Mouse (Mus musculus) heart, postnatal 0 days (tissue): ENCODE data around the gene Sptbn4. TPM values are rescaled to one million over a fixed set of nuclear protein-coding genes. Genes with fewer than 3 reads are reported as not detected.

Experiments used
- ATAC-seq: fragments of 200-750 bp; cut with Nextera tagmentation; 2 replicates; pipeline ENCODE4 v1.8.0; 2017; ENCODE audit warnings: low read depth, moderate number of reproducible peaks, moderate library complexity; ENCODE audit not compliant: insufficient read depth
- DNase-seq: peaks from one replicate; pipeline ENCODE4 v3.0.0-alpha.2; 2016; ENCODE audit warnings: low spot score
- H3K27ac ChIP-seq: fragments of 300-500 bp; sonication (generic); 2 replicates; pipeline ENCODE4 v1.5.1; 2014; ENCODE audit warnings: low read depth, mild to moderate bottlenecking
- H3K27me3 ChIP-seq: fragments of 300-500 bp; sonication (generic); 2 replicates; pipeline ENCODE4 v1.6.1; 2014; ENCODE audit warnings: low read length, mixed read lengths; ENCODE audit not compliant: control insufficient read depth, insufficient read depth
- H3K36me3 ChIP-seq: fragments of 300-500 bp; sonication (generic); replicated peaks from 2 replicates; pipeline ENCODE4 v1.6.1; 2014; ENCODE audit warnings: low read length, mixed read lengths; ENCODE audit not compliant: control insufficient read depth, insufficient read depth
- H3K4me1 ChIP-seq: fragments of 300-500 bp; sonication (generic); 2 replicates; pipeline ENCODE4 v1.6.1; 2014; ENCODE audit warnings: antibody characterized with exemption; ENCODE audit not compliant: control insufficient read depth, insufficient read depth
- H3K4me2 ChIP-seq: fragments of 300-500 bp; sonication (generic); 2 replicates; pipeline ENCODE4 v1.6.1; 2014; ENCODE audit warnings: low read depth, mild to moderate bottlenecking, low read length, moderate library complexity
- H3K4me3 ChIP-seq: fragments of 300-500 bp; sonication (generic); 2 replicates; pipeline ENCODE4 v1.5.1; 2014; ENCODE audit warnings: low read depth, low read length
- H3K9ac ChIP-seq: fragments of 300-500 bp; sonication (generic); replicated peaks from 2 replicates; pipeline ENCODE4 v1.6.1; 2014; ENCODE audit warnings: low read depth, low read length, mixed read lengths
- H3K9me3 ChIP-seq: fragments of 300-500 bp; sonication (generic); replicated peaks from 2 replicates; pipeline ENCODE4 v1.6.1; 2016; ENCODE audit warnings: low read length; ENCODE audit not compliant: control insufficient read depth
- CTCF ChIP-seq: IDR thresholded peaks from 2 replicates; pipeline ENCODE4 v1.5.1; 2016; ENCODE audit warnings: antibody characterized with exemption, control low read depth, low read depth
- EP300 ChIP-seq: IDR thresholded peaks from 2 replicates; pipeline ENCODE4 v1.6.1; 2016; ENCODE audit warnings: antibody characterized with exemption, low read depth
- WGBS: fragments of 180-500 bp; shearing (Covaris S2); extraction: QIAGEN DNeasy Blood & Tissue Kit; methylation state at CpG from one replicate; pipeline ENCODE4 v1.1.7; 2014; 5-methylcytosine and 5-hydroxymethylcytosine counted together
- polyA plus RNA-seq: library from polyadenylated mRNA; unstranded; fragments of >200 nt; fragmentation: Nextera tagmentation; extraction: Ambion mirVana; gene quantifications from 2 replicates; pipeline ENCODE4 v1.2.1, GENCODE M21; 2015
- total RNA-seq: library from RNA; depleted of rRNA; stranded (reverse); fragments of >200 nt; gene quantifications from 2 replicates; pipeline ENCODE4 v1.2.3, GENCODE M21; 2014; ENCODE audit warnings: low replicate concordance

Gene Sptbn4
- total and polyA plus RNA-seq, 2 experiments from 2014 or later: 0.05 TPM; not detected in 1

- no peaks in the 10 kb centered on the region for H3K4me1 ChIP-seq
- H3K36me3 ChIP-seq: no peaks in the 10 kb centered on the region
- H3K9ac ChIP-seq: no peak overlapping the region
- H3K4me3 ChIP-seq: no peak overlapping the region
- DNase-seq: no peak
- TF ChIP-seq CTCF (no peak), EP300 (no peak)
- 75% methylated on average over 6 of the region's 6 CpGs for WGBS
- no peak overlapping the region for H3K4me2 ChIP-seq
- H3K9me3 ChIP-seq: no peaks in the 10 kb centered on the region
- no peak overlapping the region for H3K27ac ChIP-seq
- no peak for ATAC-seq
- no peaks in the 10 kb centered on the region for H3K27me3 ChIP-seq
These were observed 13.0 kb upstream of the Sptbn4 start for GRCm38 (mm10) chr7:27460477-27460876.

DNA sequence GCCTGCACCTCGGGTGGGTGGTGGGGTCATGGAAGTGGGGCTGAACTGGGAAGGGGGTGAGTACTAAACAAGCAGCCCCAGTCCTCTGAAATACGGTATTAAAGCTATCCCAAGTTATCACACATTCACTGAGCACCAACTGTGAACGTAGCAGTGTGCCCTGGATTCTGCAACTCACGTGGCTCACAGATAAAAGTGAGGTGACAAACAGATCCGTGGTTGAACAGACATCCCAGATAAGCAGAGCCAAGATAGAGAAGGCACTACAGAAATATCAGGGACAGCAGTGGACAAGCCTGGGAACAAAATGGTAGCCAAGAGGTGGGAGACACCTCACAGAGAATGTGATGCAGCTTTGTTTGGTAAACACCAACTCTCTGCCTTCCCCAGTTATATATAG is 12.2 kb upstream of the Sptbn4 start:
- Histone ChIP-seq H3K4me1 (no peaks in the 10 kb centered on the region), H3K9ac (no peak overlapping the region), H3K4me3 (no peak overlapping the region), H3K27ac (no peak overlapping the region), H3K27me3 (no peaks in the 10 kb centered on the region), H3K36me3 (no peaks in the 10 kb centered on the region), H3K4me2 (no peak overlapping the region), H3K9me3 (no peaks in the 10 kb centered on the region)
- no peak for TF ChIP-seq CTCF
- TF ChIP-seq EP300: no peak
- 46% methylated on average over 5 of the region's 5 CpGs for WGBS
- no peak for ATAC-seq
- DNase-seq: no peak

GRCm38 (mm10) chr7:27458614-27459013 is 11.1 kb upstream of the Sptbn4 start:
- Histone ChIP-seq H3K27ac (no peak overlapping the region), H3K27me3 (no peaks in the 10 kb centered on the region), H3K36me3 (no peaks in the 10 kb centered on the region), H3K4me1 (no peaks in the 10 kb centered on the region), H3K9ac (no peak overlapping the region), H3K4me2 (no peak overlapping the region), H3K9me3 (no peaks in the 10 kb centered on the region), H3K4me3 (no peak overlapping the region)
- 78% methylated on average over 4 of the region's 4 CpGs for WGBS
- ATAC-seq (no peak), DNase-seq (no peak)
- TF ChIP-seq CTCF: no peak

DNA sequence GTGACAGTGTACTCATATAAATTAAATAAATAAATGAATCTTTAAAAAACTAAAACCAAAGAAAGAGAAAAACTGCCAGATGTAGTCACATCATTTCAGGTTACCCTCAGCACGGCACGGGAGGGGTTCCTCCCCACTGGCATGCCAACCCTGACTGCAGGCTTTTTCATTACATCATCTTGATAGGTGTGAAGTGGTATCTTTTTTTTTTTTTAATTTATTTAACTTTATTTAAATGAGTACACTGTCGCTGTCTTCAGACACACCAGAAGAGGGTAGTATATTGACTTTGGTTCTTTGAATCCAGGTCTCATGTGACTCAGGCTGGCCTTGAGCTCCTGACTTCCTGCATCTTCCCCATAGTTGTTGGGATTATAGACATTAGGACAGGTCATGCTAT is 7.8 kb upstream of the Sptbn4 start:
- TF ChIP-seq EP300 (no peak), CTCF (no peak)
- no peak for DNase-seq
- Histone ChIP-seq H3K27me3 (no peaks in the 10 kb centered on the region), H3K4me1 (no peaks in the 10 kb centered on the region), H3K9me3 (no peaks in the 10 kb centered on the region), H3K36me3 (no peaks in the 10 kb centered on the region), H3K4me3 (no peak overlapping the region), H3K4me2 (no peak overlapping the region), H3K27ac (no peak overlapping the region), H3K9ac (no peak overlapping the region)
- WGBS: 88% methylated on average over 3 of the region's 3 CpGs
- ATAC-seq: no peak

GRCm38 (mm10) chr7:27454461-27455121 is 7.1 kb upstream of the Sptbn4 start:
- Histone ChIP-seq H3K4me1 (no peaks in the 10 kb centered on the region), H3K9me3 (no peaks in the 10 kb centered on the region), H3K27me3 (no peaks in the 10 kb centered on the region), H3K4me3 (no peak overlapping the region), H3K36me3 (no peaks in the 10 kb centered on the region), H3K27ac (no peak overlapping the region), H3K4me2 (no peak overlapping the region), H3K9ac (no peak overlapping the region)
- TF ChIP-seq CTCF (no peak), EP300 (no peak)
- ATAC-seq: no peak
- 57% methylated on average over 10 of the region's 10 CpGs for WGBS
- DNase-seq: no peak

- DNase-seq (no peak), ATAC-seq (no peak)
- Histone ChIP-seq H3K36me3 (no peaks in the 10 kb centered on the region), H3K27ac (no peak overlapping the region), H3K9me3 (no peaks in the 10 kb centered on the region), H3K4me2 (no peak overlapping the region), H3K4me1 (no peaks in the 10 kb centered on the region; the same call in 1 of the 2 replicates), H3K4me3 (no peak overlapping the region), H3K27me3 (no peaks in the 10 kb centered on the region), H3K9ac (no peak overlapping the region)
- 62% methylated on average over 13 of the region's 13 CpGs for WGBS
- TF ChIP-seq EP300: no peak
- no peak for TF ChIP-seq CTCF
These were observed 4.8 kb upstream of the Sptbn4 start for GRCm38 (mm10) chr7:27452206-27452770.
